In genomic region chr9:113044556-113045178, GRCm38 (mm10) we compare ENCODE assay signal across 15 mouse cellular contexts.
A peak's percentile ranks its signal among the peaks of the same experiment; 100 is the strongest.
DNase-seq lines count a peak whose midpoint lies in the region; ATAC-seq lines count a peak whose summit lies in the region.
"Had no signal": no experiment of that assay in that cellular context is flagged by ENCODE, and none has a peak within 500 bp of the region (broad histone marks: within the 10 kb centered on the region; RNA-seq: fewer than 3 reads in every experiment).

No protein-coding gene starts in this region.

- H3K4me2 ChIP-seq in hindbrain, embryonic 12.5 days (replicated peaks), result no peak overlapping the region
- H3K4me2 ChIP-seq: embryonic facial prominence, embryonic 13.5 days; forebrain, embryonic 15.5 days; intestine, embryonic 15.5 days had no signal

- peak; percentile 39 for DNase-seq in layer of hippocampus, adult 11-12 months (ENCODE audit: low spot score)
- no peak for DNase-seq in layer of hippocampus, postnatal 10 days (ENCODE audit: low spot score in 2 of 2)
- peak; percentile 82 for DNase-seq in brain, adult 2 months (ENCODE audit: low read depth, low spot score)
- DNase-seq in cerebellum, postnatal 10 days, result peak; percentile 77 to 86
- peak; percentile 13 to 21 for DNase-seq in layer of hippocampus, postnatal 36 days
- DNase-seq in spleen, postnatal 4 days (ENCODE audit: low spot score in 2 of 2), result no peak
- DNase-seq in testis, postnatal 10 days (ENCODE audit: low spot score), result no peak
- DNase-seq: adrenal gland, postnatal 25 days; B cell, adult 2 months; kidney, postnatal 10 days; lung, adult 2 months had no signal

- H3K4me1 ChIP-seq in hindbrain, embryonic 12.5 days, result no peaks in the 10 kb centered on the region
- H3K4me1 ChIP-seq: embryonic facial prominence, embryonic 13.5 days; forebrain, embryonic 15.5 days; intestine, embryonic 15.5 days had no signal

- no peak overlapping the region for H3K4me3 ChIP-seq in hindbrain, embryonic 12.5 days
- H3K4me3 ChIP-seq: embryonic facial prominence, embryonic 13.5 days; forebrain, embryonic 15.5 days; intestine, embryonic 15.5 days had no signal

- no peaks in the 10 kb centered on the region for H3K36me3 ChIP-seq in hindbrain, embryonic 12.5 days
- H3K36me3 ChIP-seq: embryonic facial prominence, embryonic 13.5 days; forebrain, embryonic 15.5 days; intestine, embryonic 15.5 days had no signal

- H3K9me3 ChIP-seq in hindbrain, embryonic 12.5 days (replicated peaks), result no peaks in the 10 kb centered on the region
- H3K9me3 ChIP-seq: embryonic facial prominence, embryonic 13.5 days; forebrain, embryonic 15.5 days; intestine, embryonic 15.5 days had no signal

- no peak for ATAC-seq in hindbrain, embryonic 12.5 days (ENCODE audit: low FRiP score)
- ATAC-seq: forebrain, embryonic 15.5 days; intestine, embryonic 15.5 days had no signal

- no peak overlapping the region for H3K9ac ChIP-seq in hindbrain, embryonic 12.5 days
- H3K9ac ChIP-seq: embryonic facial prominence, embryonic 13.5 days; forebrain, embryonic 15.5 days; intestine, embryonic 15.5 days had no signal

- no peaks in the 10 kb centered on the region for H3K27me3 ChIP-seq in hindbrain, embryonic 12.5 days
- H3K27me3 ChIP-seq: embryonic facial prominence, embryonic 13.5 days; forebrain, embryonic 15.5 days; intestine, embryonic 15.5 days had no signal

- 79% methylated on average over 4 of the region's 4 CpGs for WGBS in hindbrain, embryonic 12.5 days

- H3K27ac ChIP-seq in hindbrain, embryonic 12.5 days, result no peak overlapping the region
- H3K27ac ChIP-seq: embryonic facial prominence, embryonic 13.5 days; forebrain, embryonic 15.5 days; intestine, embryonic 15.5 days had no signal

Comparison
In these comparisons a context has a peak if more than half of its experiments do, and no peak if none do; other contexts are left out.
1. DNase-seq: peak in layer of hippocampus, adult 11-12 months (single experiment), brain, adult 2 months (single experiment), cerebellum, postnatal 10 days (2 of 2) and layer of hippocampus, postnatal 36 days (2 of 2); none in layer of hippocampus, postnatal 10 days (0 of 2), spleen, postnatal 4 days (0 of 2) and testis, postnatal 10 days (single experiment).